Mouse (Mus musculus) gonadal fat pad, adult 2 months (tissue): ENCODE measurements at regions not wholly inside any gene's neighbourhood (a gene's known extent, or its start where the extent isn't known, plus 50 kb on each side); places are given as distances from the start of the nearest gene placed in this dataset.

Experiments
- DNase-seq: peaks from one replicate; pipeline ENCODE4 v3.0.0-alpha.2; 2012; ENCODE audit warnings: low read depth

DNA sequence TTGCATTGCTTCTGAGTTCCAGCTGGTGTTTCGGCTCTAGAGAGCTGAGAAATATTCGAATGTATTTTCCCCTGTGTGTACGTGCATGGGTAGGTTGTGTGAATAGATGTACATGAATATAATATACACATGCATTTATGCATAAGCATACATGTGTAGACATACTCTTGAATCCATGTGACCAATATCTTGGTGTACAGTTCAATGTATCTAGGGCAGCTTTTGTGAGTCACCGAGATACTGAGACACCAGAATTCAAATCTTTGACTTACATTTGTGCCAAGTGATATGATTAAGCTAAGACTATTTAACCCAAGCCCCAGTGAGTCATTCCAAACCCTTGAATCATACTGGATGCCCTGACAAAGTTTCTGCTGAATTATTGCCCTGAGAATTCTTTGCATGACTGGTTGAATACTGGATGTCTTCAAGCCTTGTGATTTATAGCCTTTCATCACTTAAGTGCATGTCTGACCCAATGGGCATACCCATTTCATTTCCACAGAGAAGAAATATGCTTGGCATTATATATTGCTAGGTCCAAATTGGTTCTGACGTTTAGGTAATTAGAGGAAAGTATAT lies 103.3 kb upstream of the Tsc22d2 start:
- no peak for DNase-seq

DNA sequence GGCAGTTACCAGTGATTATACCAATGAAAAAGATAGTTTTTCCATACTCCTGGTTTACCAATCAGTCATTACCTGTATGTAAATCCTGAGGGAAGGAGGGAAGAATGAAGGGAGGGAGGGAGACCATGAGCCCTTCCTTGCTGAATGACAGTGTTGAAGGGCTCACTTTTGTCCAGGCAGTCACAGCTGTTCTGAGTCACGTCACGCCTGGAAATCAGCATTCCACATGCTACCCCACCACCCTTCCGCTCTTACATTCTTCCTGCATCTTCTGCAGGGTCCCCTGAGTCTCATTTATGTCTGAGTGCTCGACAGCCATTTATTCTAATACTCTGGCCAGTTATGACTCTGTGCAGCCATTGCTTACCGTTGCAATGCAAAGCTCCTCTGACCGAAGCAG lies 101.9 kb upstream of the Tsc22d2 start:
- DNase-seq: no peak

DNA sequence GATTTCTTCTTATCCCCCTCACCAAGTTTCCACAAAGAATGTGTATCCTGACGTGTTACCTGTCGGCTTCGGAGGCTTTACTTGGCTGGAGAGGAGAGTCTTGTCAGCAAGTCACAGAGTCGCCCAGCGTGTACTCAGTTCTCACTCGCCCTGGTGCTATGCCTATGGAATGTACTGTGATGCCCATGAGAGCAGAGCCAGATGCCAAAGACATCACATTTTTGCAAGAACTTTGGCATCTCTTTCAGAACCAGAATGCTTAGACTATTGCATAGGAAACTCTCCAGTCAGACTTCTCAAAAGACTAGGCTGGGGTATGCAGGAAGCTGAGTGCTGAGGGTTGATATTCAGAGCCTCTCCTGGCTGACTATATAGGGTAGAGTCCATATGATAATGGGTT lies 99.3 kb upstream of the Tsc22d2 start:
- DNase-seq: no peak

DNA sequence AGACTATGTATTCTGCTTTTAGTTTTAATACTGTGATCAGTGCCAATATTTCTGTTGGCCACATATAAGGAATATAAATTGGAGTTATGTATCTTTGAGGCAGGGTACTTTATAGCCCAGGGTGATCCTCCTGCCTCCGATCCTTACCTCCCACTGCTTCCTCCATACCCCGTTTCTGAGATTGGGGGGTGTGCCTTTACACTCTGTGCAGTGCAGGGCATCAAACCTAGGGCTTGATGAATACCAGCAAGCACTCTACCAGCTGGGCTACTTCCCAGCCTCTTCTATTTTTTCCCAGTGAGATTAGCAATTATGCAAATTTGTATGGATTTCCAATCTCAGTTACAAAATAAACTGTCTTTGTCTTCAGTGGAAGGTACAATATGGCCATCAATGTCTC lies 97.3 kb upstream of the Tsc22d2 start:
- DNase-seq: no peak

DNA sequence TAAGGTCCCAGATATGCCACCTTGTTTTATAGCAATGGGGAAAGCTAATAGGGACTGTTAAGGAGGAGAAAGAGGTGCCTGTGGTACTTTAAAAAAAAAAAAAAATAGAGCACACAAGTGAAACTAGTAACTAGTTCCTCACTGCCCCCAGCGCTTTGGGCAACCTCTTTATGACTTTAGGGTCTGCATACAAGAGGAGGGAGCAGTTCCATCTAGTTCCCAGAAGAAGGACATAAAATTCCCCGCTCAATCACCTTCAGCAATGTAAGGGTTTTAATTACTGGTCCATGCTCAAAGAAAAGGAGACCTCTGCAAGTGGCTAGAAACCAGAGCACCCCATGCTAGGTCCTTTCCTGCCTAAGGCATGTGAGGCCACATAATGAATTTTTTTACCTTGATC lies 95.8 kb upstream of the Tsc22d2 start:
- DNase-seq: no peak

DNA sequence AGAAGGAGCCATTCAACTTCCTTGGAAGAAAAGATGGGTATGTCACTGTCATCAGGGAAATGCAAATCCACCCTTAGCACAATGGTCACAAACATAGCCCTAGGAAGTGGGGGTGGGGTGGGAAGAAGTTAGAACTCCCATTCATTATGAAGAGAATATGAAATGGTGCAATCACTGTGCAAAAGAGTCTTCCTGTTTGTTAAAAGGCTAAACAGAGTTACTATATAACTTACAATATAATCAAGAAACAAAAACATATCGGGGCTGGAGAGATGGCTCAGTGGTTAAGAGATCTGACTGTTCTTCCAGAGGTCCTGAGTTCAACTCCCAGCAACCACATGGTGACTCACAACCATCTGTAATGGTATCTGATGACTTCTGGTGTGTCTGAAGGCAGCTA lies 95.1 kb upstream of the Tsc22d2 start:
- DNase-seq: no peak

DNA sequence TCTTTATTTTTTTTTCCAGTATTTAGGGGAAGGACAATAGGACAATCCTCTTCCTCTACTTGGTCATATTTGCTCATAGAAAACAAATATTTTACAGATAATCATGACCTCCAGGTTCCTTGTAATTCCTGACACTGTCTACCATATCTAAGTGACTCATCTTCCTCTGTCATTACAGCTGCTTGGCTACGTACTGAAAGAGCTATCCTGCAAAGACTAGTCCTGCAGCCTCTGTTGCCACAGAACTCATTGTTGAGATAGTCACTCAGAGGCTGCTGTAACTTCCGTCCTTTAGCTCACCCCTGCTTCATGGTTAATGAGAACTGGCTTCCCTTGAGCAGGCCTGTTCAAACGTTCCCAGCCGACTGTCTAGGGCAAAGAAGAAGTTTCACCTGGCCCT lies 93.7 kb upstream of the Tsc22d2 start:
- DNase-seq: no peak

DNA sequence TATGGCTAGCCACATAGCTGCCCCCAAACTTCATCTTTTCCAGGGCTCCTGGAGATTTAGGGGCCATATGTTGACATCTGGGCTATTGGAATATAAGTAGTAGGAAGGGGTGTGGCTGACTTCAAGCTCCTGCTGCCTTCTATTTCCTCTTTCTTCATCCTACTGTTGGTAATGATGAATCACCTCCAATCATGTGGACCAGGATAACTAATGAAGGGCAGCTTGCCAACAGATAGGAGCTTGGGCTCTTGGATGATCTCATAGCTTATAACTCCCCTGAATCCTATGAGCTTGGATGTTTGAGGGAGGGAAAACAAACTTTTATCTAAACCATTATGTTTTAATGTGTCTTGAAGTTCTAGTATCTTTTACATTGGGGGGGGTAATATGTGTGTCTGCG lies 92.2 kb upstream of the Tsc22d2 start:
- no peak for DNase-seq

DNA sequence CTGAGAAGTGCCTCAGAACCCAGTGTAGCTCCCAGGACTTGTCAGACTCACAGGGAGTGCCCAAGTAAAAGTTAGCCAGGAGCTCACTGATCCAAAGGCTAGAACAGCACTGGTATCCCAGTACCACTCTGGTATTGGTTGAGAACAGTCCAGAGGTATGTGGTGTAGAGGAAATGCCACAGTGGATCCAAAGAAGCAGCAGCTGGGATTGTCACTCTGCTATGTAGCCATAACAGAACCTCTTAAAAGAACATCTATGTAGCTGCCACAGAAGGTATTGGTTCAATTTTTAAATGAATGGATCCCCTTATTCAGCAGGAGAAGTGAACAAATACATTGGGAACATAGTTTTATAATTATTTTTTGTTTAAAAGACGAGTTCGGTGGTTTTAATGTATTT lies 86.8 kb upstream of the Tsc22d2 start:
- no peak for DNase-seq

DNA sequence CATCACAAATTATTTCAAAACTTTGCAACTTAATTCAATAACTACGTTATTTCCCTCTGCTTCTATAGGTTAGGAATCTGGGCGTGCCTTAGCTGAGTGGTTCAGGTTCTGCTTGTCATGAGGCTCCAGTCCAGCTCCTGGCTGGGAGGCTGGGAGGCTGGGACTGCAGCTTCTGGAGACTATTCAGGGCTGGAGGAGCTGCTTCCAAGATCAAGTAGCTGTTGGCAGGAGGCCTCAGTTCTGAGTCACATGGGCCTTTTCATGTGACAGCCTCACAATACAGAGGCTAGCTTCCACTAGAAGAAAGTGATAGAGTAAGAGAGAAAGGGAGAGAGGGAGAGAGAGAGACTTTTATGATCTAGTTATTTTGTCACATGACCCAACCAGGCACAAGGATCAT lies 84.3 kb upstream of the Tsc22d2 start:
- peak; percentile 65 for DNase-seq

DNA sequence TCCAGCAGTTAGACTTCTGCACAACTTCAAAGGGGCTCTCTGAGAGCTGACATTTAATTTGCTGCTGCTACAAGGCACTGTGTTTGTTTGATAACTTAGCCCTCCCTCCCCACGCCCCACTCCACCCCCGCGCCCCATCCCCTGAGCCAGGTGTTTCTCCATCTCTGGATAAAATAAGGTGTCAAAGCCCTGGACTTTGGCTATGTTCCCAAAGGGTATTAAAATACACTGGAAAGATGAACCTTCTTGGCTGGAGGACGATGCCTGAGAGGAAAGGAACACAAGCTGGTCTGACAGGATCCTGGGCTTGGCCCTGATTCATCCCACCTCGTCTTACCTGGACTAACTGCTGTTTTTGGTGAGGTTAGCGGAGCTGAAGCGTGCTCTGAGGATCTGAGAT lies 80.5 kb upstream of the Tsc22d2 start:
- peak; percentile 81 for DNase-seq

DNA sequence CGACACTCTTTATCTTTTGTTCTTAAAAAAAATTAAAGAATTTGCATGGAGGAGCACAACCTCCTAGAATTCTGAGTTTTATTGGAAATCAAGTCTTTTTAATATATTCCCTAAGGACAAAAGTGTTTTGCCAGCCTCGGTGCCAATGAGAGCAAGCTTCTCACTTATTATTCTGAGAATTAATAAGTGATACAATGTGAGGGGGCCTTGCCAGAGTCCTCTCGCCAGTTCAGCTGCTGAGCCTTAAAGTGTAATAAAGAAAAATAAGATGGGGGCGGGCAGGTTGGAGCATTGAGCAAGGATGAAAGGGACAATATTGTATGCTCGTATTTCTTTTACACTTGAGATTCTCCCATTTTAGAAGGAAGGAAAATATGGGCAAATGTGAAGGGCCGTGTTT lies 79.2 kb upstream of the Tsc22d2 start:
- DNase-seq: no peak

DNA sequence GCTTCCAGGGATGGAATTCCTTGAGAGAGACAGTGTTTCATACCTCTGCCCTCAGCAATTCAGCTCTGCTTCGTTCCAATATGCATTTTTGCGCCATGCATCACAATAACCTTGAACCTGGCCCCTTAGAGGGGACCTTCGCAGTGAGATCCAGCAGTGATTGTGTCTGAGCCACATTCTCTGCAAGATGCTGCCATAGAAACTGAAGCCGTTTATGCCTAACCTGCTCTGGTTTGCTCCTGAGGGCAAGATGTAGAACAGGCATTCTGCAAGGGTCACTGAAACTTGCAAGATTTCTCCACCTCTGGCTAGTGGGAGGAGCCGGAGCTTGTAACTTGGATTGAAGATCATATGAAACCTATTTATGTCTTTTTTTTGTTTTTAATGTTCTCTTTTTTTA lies 78.4 kb upstream of the Tsc22d2 start:
- DNase-seq: no peak

DNA sequence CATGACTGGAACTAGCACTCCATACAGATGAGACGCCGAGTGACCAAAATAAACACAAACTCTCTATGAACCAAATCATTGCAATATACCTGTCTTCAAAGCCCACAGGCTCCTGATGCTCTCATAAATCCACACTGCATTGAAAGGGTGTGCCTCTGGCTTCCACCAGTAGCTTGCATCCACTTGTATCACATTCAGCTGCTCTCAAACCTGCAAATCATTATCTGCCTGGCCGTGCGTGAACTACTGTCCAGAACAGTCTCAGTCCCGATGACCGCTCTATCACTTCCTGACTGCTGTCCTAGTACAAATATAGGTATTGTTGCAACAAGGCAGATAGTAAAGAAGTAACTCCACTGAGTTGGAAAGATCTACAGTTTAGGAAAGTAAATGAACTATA lies 77.9 kb upstream of the Tsc22d2 start:
- no peak for DNase-seq

DNA sequence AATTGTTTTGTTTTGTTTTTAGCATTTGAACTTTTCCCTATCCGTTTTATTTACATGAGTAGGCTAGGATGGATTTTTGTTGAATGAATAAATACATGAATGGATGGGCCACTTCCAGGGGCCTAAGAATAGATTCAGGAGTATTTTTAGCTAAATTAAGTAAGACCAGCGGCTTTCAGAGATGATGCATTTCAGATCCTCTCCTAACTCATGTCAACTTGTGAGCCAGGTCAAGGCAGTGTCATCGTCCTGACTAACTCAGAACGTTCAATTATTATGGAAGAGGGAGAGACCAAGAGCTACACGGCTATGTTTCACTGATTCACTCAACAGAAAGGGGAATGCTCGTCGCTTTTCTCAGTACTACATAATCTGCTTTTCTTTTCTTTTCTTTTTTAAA lies 75.5 kb upstream of the Tsc22d2 start:
- no peak for DNase-seq

DNA sequence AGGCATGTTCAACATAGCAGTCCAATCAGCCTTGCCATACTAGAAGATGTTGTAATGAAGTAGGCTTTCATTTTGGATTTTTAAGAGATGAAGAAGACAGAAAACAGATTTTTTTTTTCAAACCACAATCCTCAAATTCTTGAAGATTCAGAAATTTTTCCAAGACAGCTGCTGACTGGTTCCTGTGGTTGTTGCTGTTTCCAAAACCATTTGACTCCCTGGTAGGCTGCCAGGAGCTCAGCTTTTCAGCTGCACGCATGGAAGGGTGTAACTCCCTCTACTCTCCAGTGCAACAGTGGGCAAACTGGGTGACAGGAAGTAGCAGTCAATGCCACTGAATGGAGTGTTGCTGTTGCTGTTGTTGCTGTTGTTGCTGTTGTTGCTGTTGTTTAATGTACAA lies 72.4 kb upstream of the Tsc22d2 start:
- DNase-seq: no peak

DNA sequence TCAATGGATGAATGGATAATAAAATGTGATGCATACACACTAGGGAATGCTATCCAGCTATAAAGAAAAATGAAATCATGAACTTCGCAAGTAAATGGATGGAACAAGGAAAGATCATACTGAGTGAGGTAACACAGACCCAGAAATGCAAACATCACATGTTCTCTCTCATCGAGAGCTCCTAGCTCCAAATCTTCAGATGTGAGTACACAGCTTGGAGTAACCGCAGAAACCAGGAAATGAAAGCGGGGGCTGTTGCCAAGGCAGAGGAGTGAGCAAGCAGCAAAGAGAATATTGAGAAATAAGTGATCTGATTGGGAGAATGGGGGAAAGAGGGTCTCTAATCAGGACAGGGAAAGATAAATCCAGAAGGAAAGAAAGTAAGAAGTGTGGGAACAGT lies 52.0 kb upstream of the Tsc22d2 start:
- no peak for DNase-seq

DNA sequence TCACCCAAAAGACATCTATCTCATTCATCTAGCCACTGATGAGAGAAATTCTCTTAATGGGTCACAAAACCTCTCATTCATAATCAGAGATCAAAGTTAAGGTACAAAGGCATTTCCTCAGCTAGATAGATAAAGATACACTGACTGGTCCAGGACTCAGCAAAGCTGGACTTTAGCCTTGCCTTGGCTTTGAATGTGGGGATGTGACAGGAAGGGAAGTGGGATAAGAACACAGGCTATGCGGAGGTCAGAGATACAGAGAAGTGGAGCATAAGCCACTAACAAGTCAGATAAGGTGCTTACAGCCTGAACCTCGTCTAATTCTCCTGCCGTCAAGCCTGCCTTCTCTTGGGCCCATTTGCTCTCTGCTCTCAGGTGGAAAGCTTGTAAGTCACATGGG lies 50.0 kb upstream of the Tsc22d2 start:
- no peak for DNase-seq
